Mouse (Mus musculus): ENCODE results near the gene Chrne. TPM values are rescaled to one million over a fixed set of nuclear protein-coding genes. Genes with fewer than 3 reads are reported as not detected.

The Chrne gene
- polyA plus RNA-seq, 1 experiment from 2014 or later: not detected

DNA sequence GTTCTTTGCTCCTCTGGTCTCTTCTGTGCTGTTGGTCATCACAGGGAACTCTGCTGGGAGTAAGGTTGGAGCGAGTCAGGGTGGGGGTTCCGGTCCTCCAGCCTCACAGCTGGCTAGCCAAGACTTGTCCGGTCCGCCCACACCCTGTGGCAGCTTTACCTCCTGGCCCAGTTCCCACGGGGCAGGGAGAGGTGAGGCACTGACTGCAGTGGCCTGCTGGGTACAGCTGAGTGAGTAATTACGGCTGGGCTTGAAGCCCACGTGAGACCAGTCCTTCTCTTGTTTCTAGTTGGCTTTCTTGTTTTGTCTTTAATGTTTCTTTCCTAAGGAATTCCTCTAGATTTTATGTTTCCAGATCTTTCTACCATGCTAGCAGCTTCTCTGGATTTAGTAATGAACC is 33.6 kb downstream of the Chrne start:
- no peaks in the 10 kb centered on the region for H3K27me3 ChIP-seq (ENCODE audit: control insufficient read depth, insufficient read depth, low read length)
- no peak overlapping the region for H3K27ac ChIP-seq (ENCODE audit: low read depth, low read length)
- H3K36me3 ChIP-seq (ENCODE audit: control insufficient read depth, insufficient read depth, low read length): no peaks in the 10 kb centered on the region
- ATAC-seq (ENCODE audit: low FRiP score) (no peak), DNase-seq (ENCODE audit: low spot score, missing footprints) (peak; percentile 78)
- H3K4me3 ChIP-seq (ENCODE audit: low read depth, low read length): no peak overlapping the region
- no peaks in the 10 kb centered on the region for H3K4me1 ChIP-seq (ENCODE audit: control insufficient read depth, insufficient read depth, low read length)
- 75% methylated on average over 7 of the region's 7 CpGs for WGBS
- no peak overlapping the region for H3K4me2 ChIP-seq
- no peaks in the 10 kb centered on the region for H3K9me3 ChIP-seq (ENCODE audit: control insufficient read depth, low read length)
- no peak overlapping the region for H3K9ac ChIP-seq (ENCODE audit: low read length)

DNA sequence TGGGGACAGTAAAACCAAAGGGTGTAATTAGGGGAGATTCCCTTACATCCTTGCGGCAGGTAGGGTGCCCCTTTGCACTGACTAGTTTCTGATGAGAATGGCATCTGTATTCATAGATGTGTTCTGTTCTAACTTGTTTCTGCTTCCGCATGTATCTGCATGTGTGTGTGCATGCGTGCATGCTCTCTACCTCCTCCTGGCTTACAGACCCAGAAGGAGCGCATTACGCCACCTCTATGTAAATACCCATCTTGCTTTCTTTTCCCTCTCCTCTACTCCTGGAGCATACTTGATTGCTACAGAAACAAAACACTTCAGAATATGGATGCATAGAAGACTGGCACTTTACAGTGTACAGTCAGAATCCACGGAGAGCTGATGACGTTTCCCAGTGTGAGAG is 35.2 kb downstream of the Chrne start:
- ATAC-seq (ENCODE audit: low FRiP score): no peak
- H3K27ac ChIP-seq (ENCODE audit: low read depth, low read length): no peak overlapping the region

DNA sequence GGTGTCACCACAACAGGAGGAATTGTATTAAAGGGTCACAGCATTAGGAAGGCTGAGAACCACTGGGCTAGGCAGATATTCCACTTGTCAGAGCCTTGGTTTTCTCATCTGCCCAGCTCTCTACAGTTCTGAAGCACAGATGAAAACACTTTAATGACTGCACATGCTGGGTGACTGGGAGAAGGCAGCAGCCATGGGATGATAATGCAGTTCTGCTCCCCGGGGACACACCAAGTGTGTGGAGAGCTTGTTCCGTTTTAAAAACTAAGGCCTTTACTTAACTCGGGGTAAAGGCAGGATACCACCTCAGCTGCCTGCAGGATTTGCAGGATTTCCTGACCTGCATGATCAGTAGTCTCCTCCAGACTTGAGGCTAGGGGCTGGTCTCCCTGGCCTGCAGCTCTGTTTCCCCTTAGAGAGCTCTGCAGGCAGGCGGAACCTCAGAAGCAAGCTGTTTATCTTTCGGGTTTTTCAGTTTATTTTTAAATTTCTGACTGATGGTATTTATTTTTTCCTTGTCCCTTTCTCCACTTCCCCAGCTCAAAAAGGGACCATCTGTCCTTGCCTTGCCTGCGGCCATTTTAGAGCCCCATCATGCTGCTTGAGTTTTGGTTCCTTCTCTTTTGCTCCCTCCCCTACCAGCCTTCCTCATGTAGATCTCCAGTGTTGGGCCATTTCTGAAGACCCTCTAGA is 35.8 kb downstream of the Chrne start:
- Histone ChIP-seq H3K27me3 (ENCODE audit: control insufficient read depth, insufficient read depth, low read length) (no peaks in the 10 kb centered on the region), H3K4me2 (no peak overlapping the region), H3K4me1 (ENCODE audit: control insufficient read depth, insufficient read depth, low read length) (no peaks in the 10 kb centered on the region), H3K9me3 (ENCODE audit: control insufficient read depth, low read length) (no peaks in the 10 kb centered on the region), H3K4me3 (ENCODE audit: low read depth, low read length) (no peak overlapping the region), H3K27ac (ENCODE audit: low read depth, low read length) (no peak overlapping the region), H3K36me3 (ENCODE audit: control insufficient read depth, insufficient read depth, low read length) (no peaks in the 10 kb centered on the region), H3K9ac (ENCODE audit: low read length) (no peak overlapping the region)
- WGBS: 77% methylated on average over 6 of the region's 6 CpGs
- DNase-seq (ENCODE audit: low spot score, missing footprints): peak; percentile 33
- ATAC-seq (ENCODE audit: low FRiP score): no peak

More for the DNA sequence above, 35.2 kb downstream of the Chrne start:
- Histone ChIP-seq H3K4me1 (ENCODE audit: control insufficient read depth, insufficient read depth, low read length) (no peaks in the 10 kb centered on the region), H3K4me3 (ENCODE audit: low read depth, low read length) (no peak overlapping the region), H3K9ac (ENCODE audit: low read length) (no peak overlapping the region), H3K27me3 (ENCODE audit: control insufficient read depth, insufficient read depth, low read length) (no peaks in the 10 kb centered on the region), H3K36me3 (ENCODE audit: control insufficient read depth, insufficient read depth, low read length) (no peaks in the 10 kb centered on the region), H3K9me3 (ENCODE audit: control insufficient read depth, low read length) (no peaks in the 10 kb centered on the region), H3K4me2 (no peak overlapping the region)
- DNase-seq (ENCODE audit: low spot score, missing footprints): no peak
- WGBS: 90% methylated on average over 7 of the region's 7 CpGs

DNA sequence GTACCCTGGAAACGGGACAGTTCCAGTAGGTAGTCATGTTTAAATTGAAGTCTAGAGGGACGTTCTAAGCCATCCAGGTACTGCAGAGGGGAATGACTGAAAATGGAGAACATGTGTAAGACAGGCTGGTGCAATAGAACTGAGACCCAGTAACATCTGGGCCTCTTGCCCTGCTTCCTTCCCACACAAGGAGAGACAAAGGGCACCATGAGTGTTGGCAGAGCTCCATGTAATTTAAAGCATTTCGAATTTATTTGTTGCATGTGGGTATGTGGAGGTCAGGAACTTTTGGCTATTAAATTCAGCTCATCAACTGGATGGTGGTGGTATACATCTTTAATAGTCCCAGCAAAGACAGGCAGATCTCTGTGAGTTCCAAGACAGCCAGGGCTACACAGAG is 36.8 kb downstream of the Chrne start:
- Histone ChIP-seq H3K4me1 (ENCODE audit: control insufficient read depth, insufficient read depth, low read length) (0 out of 2 replicates have a peak, but pooled peaks cover 3% of the 10 kb centered on the region), H3K27ac (ENCODE audit: low read depth, low read length) (no peak overlapping the region), H3K4me2 (no peak overlapping the region), H3K27me3 (ENCODE audit: control insufficient read depth, insufficient read depth, low read length) (no peaks in the 10 kb centered on the region), H3K9me3 (ENCODE audit: control insufficient read depth, low read length) (no peaks in the 10 kb centered on the region), H3K36me3 (ENCODE audit: control insufficient read depth, insufficient read depth, low read length) (no peaks in the 10 kb centered on the region), H3K4me3 (ENCODE audit: low read depth, low read length) (no peak overlapping the region), H3K9ac (ENCODE audit: low read length) (no peak overlapping the region)
- WGBS: 77% methylated on average over 3 of the region's 3 CpGs
- no peak for ATAC-seq (ENCODE audit: low FRiP score)
- no peak for DNase-seq (ENCODE audit: low spot score, missing footprints)

DNA sequence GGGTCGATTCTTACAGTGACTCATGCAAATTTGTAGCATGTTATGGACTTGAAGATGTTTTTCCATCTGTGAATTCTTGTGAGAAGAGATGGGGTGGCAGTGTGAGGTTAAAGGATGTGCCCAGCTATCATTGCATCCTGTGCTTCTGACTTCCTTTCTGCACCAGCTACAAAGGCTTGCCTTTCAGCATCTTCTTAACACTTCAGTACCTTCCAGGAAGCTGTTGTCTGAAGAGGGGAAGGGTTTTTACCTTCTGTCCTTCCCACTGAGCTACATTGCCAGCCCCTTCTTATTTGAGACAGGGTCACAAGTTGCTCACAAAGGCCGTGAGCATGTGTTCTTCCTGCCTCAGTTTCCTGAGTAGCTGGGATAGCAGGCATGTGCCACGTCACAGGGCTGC is 38.1 kb downstream of the Chrne start:
- Histone ChIP-seq H3K9ac (ENCODE audit: low read length) (no peak overlapping the region), H3K4me1 (ENCODE audit: control insufficient read depth, insufficient read depth, low read length) (0 out of 2 replicates have a peak, but pooled peaks cover 3% of the 10 kb centered on the region), H3K9me3 (ENCODE audit: control insufficient read depth, low read length) (no peaks in the 10 kb centered on the region), H3K4me3 (ENCODE audit: low read depth, low read length) (no peak overlapping the region), H3K36me3 (ENCODE audit: control insufficient read depth, insufficient read depth, low read length) (no peaks in the 10 kb centered on the region), H3K27ac (ENCODE audit: low read depth, low read length) (no peak overlapping the region), H3K4me2 (no peak overlapping the region), H3K27me3 (ENCODE audit: control insufficient read depth, insufficient read depth, low read length) (no peaks in the 10 kb centered on the region)
- no peak for DNase-seq (ENCODE audit: low spot score, missing footprints)
- 80% methylated on average over 3 of the region's 3 CpGs for WGBS
- no peak for ATAC-seq (ENCODE audit: low FRiP score)

DNA sequence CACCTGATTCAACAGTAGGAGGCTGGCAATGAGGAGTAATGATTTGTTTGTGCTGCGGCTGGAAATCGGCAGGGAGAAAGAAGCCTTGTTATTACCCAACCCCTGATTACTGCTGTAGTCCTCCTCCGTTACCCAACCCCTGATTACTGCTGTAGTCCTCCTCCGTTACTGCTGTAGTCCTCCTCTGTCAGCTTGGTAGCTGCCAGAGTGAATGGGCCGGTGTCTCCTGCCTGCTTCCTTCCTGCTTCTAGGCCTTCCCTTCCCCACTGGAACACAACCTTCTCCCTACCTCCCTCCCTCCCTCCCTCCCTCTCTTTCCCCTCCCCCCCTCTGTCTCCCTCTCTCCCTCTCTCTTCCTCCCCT is 38.7 kb downstream of the Chrne start:
- no peak overlapping the region for H3K9ac ChIP-seq (ENCODE audit: low read length)
- no peaks in the 10 kb centered on the region for H3K27me3 ChIP-seq (ENCODE audit: control insufficient read depth, insufficient read depth, low read length)
- H3K4me3 ChIP-seq (ENCODE audit: low read depth, low read length): no peak overlapping the region
- 74% methylated on average over 5 of the region's 5 CpGs for WGBS
- H3K27ac ChIP-seq (ENCODE audit: low read depth, low read length): no peak overlapping the region
- H3K4me1 ChIP-seq (ENCODE audit: control insufficient read depth, insufficient read depth, low read length): 0 out of 2 replicates have a peak, but pooled peaks cover 3% of the 10 kb centered on the region
- DNase-seq (ENCODE audit: low spot score, missing footprints) (peak; percentile 31), ATAC-seq (ENCODE audit: low FRiP score) (no peak)
- no peak overlapping the region for H3K4me2 ChIP-seq
- no peaks in the 10 kb centered on the region for H3K9me3 ChIP-seq (ENCODE audit: control insufficient read depth, low read length)
- H3K36me3 ChIP-seq (ENCODE audit: control insufficient read depth, insufficient read depth, low read length): no peaks in the 10 kb centered on the region

DNA sequence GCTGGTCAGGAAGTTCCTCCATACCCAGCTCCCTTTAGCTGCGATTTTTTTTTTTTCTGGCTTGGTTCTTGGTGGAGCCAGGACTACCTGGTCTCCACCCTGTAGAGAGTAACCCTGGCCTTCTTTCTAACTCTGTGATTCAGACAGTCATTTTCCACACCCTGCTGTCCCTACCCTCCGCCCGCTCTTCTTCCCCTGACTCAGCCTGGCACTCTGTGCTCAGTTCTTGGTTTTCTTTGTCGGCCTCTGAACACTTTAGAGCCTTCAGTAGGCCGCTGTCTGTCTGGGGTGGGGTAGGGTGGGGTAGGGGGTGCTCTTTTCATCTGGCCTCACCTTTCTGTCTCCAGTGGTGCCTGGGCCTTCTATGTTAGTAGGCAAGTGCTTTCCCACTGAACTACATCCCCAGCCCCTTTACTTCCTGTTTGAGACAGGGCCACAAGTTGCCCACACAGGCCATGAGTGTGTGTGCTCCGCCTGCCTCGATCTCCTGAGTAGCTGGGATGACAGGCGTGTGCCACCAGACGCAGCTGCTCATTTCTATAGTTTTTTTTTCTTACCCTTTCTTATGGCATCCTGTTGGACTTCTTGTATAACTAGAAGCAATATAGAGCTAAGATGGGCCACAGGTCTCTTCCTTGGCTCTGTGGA is 39.2 kb downstream of the Chrne start:
- Histone ChIP-seq H3K9ac (ENCODE audit: low read length) (no peak overlapping the region), H3K36me3 (ENCODE audit: control insufficient read depth, insufficient read depth, low read length) (no peaks in the 10 kb centered on the region), H3K27me3 (ENCODE audit: control insufficient read depth, insufficient read depth, low read length) (no peaks in the 10 kb centered on the region), H3K9me3 (ENCODE audit: control insufficient read depth, low read length) (no peaks in the 10 kb centered on the region), H3K4me2 (no peak overlapping the region), H3K27ac (ENCODE audit: low read depth, low read length) (no peak overlapping the region), H3K4me1 (ENCODE audit: control insufficient read depth, insufficient read depth, low read length) (0 out of 2 replicates have a peak, but pooled peaks cover 3% of the 10 kb centered on the region), H3K4me3 (ENCODE audit: low read depth, low read length) (no peak overlapping the region)
- WGBS: 82% methylated on average over 9 of the region's 9 CpGs
- DNase-seq (ENCODE audit: low spot score, missing footprints) (peak; percentile 41), ATAC-seq (ENCODE audit: low FRiP score) (no peak)

DNA sequence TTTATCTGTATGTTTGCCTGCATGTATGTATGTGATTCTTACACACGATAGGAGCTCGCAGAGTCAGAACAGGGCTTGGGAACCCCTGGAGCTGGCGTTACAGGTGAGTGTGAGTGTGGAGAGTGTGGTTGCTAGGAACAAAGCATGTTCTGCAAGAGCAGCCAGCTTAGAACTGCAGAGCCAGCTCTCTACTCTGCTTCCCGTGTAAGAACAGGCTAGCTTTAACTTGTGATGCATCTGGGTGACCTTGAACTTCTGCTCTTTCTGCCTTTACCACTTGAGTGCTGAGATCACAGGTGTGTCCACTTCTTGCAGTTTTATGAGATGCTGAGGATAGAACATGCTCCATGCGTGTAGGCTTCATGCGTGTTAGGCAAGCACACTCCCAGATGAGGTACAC is 40.1 kb downstream of the Chrne start:
- Histone ChIP-seq H3K4me2 (no peak overlapping the region), H3K9ac (ENCODE audit: low read length) (no peak overlapping the region), H3K9me3 (ENCODE audit: control insufficient read depth, low read length) (no peaks in the 10 kb centered on the region), H3K27ac (ENCODE audit: low read depth, low read length) (no peak overlapping the region), H3K27me3 (ENCODE audit: control insufficient read depth, insufficient read depth, low read length) (no peaks in the 10 kb centered on the region), H3K4me1 (ENCODE audit: control insufficient read depth, insufficient read depth, low read length) (peaks cover 3% of the 10 kb centered on the region), H3K36me3 (ENCODE audit: control insufficient read depth, insufficient read depth, low read length) (no peaks in the 10 kb centered on the region), H3K4me3 (ENCODE audit: low read depth, low read length) (no peak overlapping the region)
- WGBS: 92% methylated on average over 6 of the region's 6 CpGs
- peak; percentile 60 for DNase-seq (ENCODE audit: low spot score, missing footprints)
- ATAC-seq (ENCODE audit: low FRiP score): no peak

DNA sequence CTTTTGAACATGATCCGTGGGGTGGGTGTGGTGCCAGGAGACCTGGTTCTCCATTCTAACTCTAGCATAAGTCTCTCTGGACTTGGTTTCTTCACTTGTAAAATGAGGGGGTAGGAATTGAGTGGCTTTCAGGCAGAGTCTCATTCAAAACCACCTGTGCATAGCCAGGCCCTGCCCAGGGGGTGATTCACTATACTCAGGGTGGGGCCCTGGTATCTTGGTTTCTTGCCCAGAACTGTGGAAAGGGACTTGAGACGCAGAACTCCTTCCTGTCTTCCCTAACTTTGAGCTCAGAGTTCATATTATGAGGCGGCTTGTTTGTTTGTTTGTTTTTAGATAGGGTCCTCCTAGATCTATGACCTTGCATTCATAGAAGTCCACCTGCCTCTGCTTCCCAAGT is 41.8 kb downstream of the Chrne start:
- no peak for ATAC-seq (ENCODE audit: low FRiP score)
- Histone ChIP-seq H3K9ac (ENCODE audit: low read length) (no peak overlapping the region), H3K27ac (ENCODE audit: low read depth, low read length) (no peak overlapping the region), H3K9me3 (ENCODE audit: control insufficient read depth, low read length) (no peaks in the 10 kb centered on the region), H3K4me2 (no peak overlapping the region), H3K36me3 (ENCODE audit: control insufficient read depth, insufficient read depth, low read length) (no peaks in the 10 kb centered on the region), H3K4me1 (ENCODE audit: control insufficient read depth, insufficient read depth, low read length) (peaks cover 8% of the 10 kb centered on the region), H3K27me3 (ENCODE audit: control insufficient read depth, insufficient read depth, low read length) (no peaks in the 10 kb centered on the region), H3K4me3 (ENCODE audit: low read depth, low read length) (no peak overlapping the region)
- 89% methylated on average over 3 of the region's 3 CpGs for WGBS
- DNase-seq (ENCODE audit: low spot score, missing footprints): no peak
